Mouse (Mus musculus) monocyte, adult 5-6 weeks (primary cell): ENCODE results near the gene Gys2. TPM values are rescaled to one million over a fixed set of nuclear protein-coding genes. Genes with fewer than 3 reads are reported as not detected.

Experiments used
- ATAC-seq: fragments of 153-309, 156-312 bp; replicated peaks from 2 replicates; pipeline ENCODE4 v1.8.0; 2017; ENCODE audit warnings: mild to moderate bottlenecking; ENCODE audit not compliant: low TSS enrichment, insufficient number of reproducible peaks, severe bottlenecking, poor library complexity, low FRiP score
- total RNA-seq: library from RNA; stranded (forward); fragments of 200-1000, 200-491, 200-594 nt; gene quantifications from 3 replicates; pipeline ENCODE4 v1.2.3, GENCODE M21; 2017

The Gys2 gene
- total RNA-seq, 1 experiment from 2014 or later, result not detected

- ATAC-seq, result no peak
Observed at GRCm38 (mm10) chr6:142384521-142384920, 88.4 kb downstream of the Gys2 start.

- ATAC-seq, result no peak
Observed at GRCm38 (mm10) chr6:142381615-142382014, 91.3 kb downstream of the Gys2 start.

GRCm38 (mm10) chr6:142379961-142380360, 92.9 kb downstream of the Gys2 start:
- no peak for ATAC-seq

GRCm38 (mm10) chr6:142378576-142379330, 94.2 kb downstream of the Gys2 start:
- no peak for ATAC-seq

- no peak for ATAC-seq
Observed at GRCm38 (mm10) chr6:142377081-142377480, 95.8 kb downstream of the Gys2 start.

Other genes starting within 250 kb of the Gys2 start
- not detected in 3 replicates for gene Iapp, start 174.7 kb downstream of the Gys2 start, total RNA-seq
- gene Slco1a5, start 150.1 kb downstream of the Gys2 start, total RNA-seq, result not detected in 3 replicates
- 22.0 to 38.2 TPM (median 30.7 TPM) in 3 replicates for gene Pyroxd1, start 127.5 kb downstream of the Gys2 start, total RNA-seq
- 52.8 to 60.8 TPM (median 54.6 TPM) in 3 replicates for gene Recql, start 86.0 kb downstream of the Gys2 start, total RNA-seq
- 18.7 to 31.3 TPM (median 30.3 TPM) in 3 replicates for gene Golt1b, start 85.9 kb downstream of the Gys2 start, total RNA-seq
- 0.58 TPM in 1 of 3 replicates, not detected in the others for gene Spx, start 59.7 kb downstream of the Gys2 start, total RNA-seq
- gene Ldhb, start 34.8 kb upstream of the Gys2 start, total RNA-seq, result 3.5 to 10.0 TPM (median 5.1 TPM) in 3 replicates
- 19.0 to 39.8 TPM (median 23.1 TPM) in 3 replicates for gene Kcnj8, start 98.5 kb upstream of the Gys2 start, total RNA-seq
- gene Abcc9, start 229.2 kb upstream of the Gys2 start, total RNA-seq, result 0.11 TPM in 1 of 3 replicates, not detected in the others